Mouse (Mus musculus): ENCODE measurements at regions not wholly inside any gene's neighbourhood (a gene's known extent, or its start where the extent isn't known, plus 50 kb on each side); places are given as distances from the start of the nearest gene placed in this dataset.

GRCm38 (mm10) chr4:131386961-131387360 is 442.8 kb downstream of the Matn1 start:
- TF ChIP-seq GATA1 (IDR thresholded peaks at IDR 0.05; ENCODE audit: borderline replicate concordance, low read length) (no peak), FLI1 (IDR thresholded peaks at IDR 0.05; ENCODE audit: low read length) (no peak)

Measured in megakaryocyte, embryonic 14.5 days (primary cell).